Mouse (Mus musculus): ENCODE results near the gene Tmem164.

GRCm38 (mm10) chrX:142681616-142682141, 473 bp downstream of the Tmem164 start:
- TF ChIP-seq CTCF (IDR thresholded peaks at IDR 0.05; ENCODE audit: low read depth, low read length) (no peak), TAL1 (conservative IDR thresholded peaks at IDR 0.05; ENCODE audit: low read depth, low read length) (no peak)

All from G1E (cell line).